Mouse (Mus musculus): ENCODE measurements at regions not wholly inside any gene's neighbourhood (a gene's known extent, or its start where the extent isn't known, plus 50 kb on each side); places are given as distances from the start of the nearest gene placed in this dataset.

DNA sequence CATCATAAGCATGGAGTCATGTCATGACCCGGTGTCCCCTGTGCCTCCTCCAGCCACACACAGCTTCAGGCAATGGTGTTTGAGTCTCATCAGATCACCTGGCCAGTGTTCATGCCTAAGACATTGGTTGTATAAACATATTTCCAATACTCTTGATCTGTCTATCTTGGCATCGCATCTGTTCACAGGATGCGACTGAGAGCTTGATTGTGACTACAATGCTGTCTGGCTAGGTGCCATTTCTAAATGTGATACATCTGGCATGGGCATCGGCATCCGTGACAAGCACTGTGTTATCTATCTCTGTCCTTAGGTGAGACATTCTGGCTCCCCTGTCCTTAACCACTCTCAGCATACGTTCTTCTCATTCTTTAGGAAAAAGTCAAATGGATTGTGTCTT lies 102.3 kb upstream of the Fut8 start:
- in situ Hi-C loops (cut with MboI, MseI), result loop anchor here (5.0 kb wide), 1 partner anchor 298 kb away; no protein-coding TSS in a partner anchor

GRCm38 (mm10) chr12:77135067-77135466 lies 102.9 kb upstream of the Fut8 start:
- in situ Hi-C loops (cut with MboI, MseI), result loop anchor here (5.0 kb wide), 1 partner anchor 298 kb away; no protein-coding TSS in a partner anchor

DNA sequence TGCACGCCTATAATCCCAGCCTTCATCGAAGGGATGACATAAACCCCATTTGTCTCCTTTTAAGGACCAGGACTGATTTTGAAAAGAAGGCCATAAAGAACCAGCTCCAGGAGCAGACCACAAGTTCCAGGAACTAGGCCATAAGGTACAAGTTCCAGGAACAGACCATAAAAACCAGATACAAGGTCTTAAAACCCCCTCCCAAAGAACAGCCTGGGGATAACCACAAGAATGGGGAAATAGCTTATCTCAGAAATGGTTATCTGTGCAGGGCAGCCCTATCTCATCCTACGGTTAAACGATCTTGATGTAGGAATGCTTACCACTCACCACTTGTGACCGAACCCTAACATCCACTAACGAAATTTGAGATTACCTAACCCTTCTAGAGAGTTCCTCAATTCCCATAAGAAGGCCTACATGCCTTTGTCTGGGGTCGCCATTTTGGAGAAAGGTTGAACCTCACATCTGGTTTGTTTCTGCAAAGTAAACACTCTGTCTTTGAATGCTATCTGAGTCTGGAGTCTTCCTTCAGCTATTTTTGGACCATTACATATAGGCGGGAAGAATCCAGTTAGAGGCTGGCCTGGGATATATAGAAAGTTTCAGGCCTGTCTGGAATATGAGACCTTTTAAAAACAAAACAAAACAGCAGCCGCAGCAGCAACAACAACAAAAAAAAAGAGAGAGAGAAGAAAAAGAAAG lies 103.5 kb upstream of the Fut8 start:
- in situ Hi-C loops (cut with MboI, MseI), result loop anchor here (5.0 kb wide), 1 partner anchor 297 kb away; no protein-coding TSS in a partner anchor

DNA sequence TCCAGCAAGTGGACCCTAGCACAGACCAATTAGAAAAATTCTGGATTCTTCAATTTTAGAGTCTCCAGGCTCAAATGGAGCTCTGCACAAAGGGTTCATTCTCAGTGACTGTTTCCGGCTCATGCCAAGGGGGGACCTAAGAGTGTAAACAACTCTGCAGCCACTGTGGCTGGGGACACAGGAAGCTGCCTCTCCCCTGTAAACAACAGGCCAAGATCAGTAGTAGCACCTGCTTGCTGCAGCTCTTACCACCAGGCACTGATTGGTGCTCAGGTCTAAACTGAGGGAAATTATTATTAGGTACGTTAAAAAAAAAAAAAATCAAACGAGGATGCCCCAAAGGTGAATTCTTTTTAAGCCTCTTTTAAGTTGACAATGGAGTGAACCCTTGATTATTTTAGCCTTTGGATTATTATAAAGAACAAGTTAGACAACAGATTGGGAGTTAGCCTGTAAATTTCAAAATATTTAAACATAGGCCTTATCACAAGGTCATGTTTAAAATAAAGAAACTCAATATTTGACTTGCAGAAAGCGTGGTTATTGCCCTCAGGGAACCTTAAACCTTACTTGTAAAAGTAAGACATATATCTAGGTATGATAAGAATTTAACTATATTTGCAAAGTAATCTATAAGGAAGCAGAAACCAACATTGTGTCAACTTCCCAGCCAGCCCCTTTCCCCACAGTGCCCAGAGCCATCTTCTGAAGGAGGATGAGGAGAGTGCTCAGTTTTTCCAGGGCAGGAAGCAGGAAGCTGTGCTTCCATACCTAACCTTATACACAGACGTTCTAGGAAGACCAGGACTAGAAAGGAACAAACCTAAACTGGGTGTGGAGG lies 104.2 kb upstream of the Fut8 start:
- in situ Hi-C loops (cut with MboI, MseI), result no loop called here

DNA sequence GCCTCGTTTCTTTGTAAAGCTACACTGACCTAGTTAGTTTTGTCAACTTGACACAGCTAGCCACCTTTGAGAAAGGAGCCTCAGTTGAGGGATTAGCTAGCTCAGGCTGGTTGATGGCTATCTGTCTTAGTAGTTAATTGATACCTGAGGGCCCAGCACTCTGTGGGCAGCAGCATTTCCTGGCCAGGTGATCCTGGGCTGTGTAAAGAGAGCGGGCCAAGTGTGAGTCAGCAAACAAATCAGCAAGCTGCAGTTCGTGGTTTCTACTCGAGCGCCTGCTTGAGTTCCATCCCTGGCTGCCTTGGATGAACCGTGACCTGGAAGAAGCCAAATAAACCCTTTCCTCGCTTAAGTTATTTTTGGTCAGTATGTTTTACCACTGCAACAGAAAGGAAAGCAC lies 106.6 kb upstream of the Fut8 start:
- in situ Hi-C loops (cut with MboI, MseI), result no loop called here

GRCm38 (mm10) chr12:77130526-77130925 lies 107.4 kb upstream of the Fut8 start:
- in situ Hi-C loops (cut with MboI, MseI), result no loop called here

GRCm38 (mm10) chr12:77124267-77124666 lies 113.7 kb upstream of the Fut8 start:
- in situ Hi-C loops (cut with MboI, MseI), result no loop called here

DNA sequence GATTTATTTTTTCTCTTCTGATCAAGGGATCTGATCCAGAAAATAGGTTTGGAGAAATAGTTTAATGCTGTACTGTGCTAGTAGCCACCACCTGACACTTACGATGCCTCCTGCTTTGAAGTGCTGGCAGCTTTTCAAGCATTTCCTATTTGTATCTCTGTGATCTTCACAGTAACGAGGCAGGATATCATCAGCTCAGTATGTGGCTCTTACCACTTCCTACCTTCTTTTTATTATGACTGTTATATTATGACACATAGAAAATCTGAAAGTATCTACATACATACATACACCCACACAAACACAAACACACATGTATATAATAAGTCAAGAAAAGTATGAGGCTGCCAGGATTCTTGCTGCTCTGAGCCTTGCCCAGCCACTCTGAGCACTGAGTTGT lies 124.4 kb upstream of the Fut8 start:
- in situ Hi-C loops (cut with MboI, MseI), result loop anchor here (5.0 kb wide), 1 partner anchor 89 kb away; no protein-coding TSS in a partner anchor

GRCm38 (mm10) chr12:77112133-77112532 lies 125.8 kb upstream of the Fut8 start:
- in situ Hi-C loops (cut with MboI, MseI), result loop anchor here (5.0 kb wide), 1 partner anchor 90 kb away; no protein-coding TSS in a partner anchor

DNA sequence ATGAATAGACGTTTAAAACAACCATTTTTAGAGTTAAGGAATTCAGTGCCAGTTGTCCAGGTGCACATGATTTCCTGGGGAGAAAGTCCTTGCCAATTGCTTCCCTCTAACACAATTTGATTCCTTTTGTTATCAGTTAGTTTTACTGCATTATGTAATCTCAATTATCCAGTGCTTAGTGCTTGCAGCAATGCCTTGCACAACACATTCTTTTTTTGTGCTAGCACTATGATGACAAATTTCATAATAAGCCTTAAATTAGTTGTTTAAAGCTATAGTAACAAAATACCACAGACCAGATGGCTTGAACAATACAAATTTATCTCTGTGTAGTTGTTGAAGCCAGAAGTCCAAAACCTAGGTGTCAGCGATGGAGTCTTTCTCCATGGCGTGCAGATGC lies 130.7 kb upstream of the Fut8 start:
- in situ Hi-C loops (cut with MboI, MseI), result no loop called here

DNA sequence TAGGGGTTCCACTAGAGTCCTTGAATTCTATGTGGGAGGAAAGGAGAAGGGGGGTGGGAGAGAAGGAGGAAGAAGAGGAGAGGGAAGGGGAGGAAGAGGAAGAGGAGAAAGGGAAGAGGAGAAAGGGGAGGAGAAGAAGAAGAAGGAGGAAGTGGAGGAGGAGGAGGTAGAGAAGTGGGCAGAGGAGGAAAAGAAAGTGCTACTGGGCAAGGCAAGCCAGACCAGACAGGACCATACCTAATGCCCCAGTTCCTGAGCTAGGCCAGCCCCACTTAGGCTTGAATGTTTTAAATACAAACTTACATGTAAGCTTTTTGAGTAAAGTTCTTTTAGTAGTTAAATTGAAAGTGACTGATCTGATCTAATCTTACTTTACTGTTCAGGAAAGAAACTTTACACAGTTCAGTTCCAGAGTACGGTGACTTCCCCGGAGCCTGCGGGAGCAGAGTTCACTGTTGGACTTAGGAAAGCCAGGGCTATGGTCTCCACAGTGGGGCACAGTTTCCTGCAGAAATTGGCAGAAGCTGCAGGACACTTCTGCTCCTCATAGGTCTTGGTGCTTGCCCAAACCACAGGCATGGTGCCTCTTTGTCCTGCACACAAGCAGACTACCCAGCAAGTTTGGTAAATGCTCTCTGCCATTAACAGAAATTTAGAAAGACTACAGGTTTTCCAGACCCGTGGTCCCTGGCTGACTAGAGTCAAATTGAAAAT lies 131.9 kb upstream of the Fut8 start:
- in situ Hi-C loops (cut with MboI, MseI), result no loop called here

DNA sequence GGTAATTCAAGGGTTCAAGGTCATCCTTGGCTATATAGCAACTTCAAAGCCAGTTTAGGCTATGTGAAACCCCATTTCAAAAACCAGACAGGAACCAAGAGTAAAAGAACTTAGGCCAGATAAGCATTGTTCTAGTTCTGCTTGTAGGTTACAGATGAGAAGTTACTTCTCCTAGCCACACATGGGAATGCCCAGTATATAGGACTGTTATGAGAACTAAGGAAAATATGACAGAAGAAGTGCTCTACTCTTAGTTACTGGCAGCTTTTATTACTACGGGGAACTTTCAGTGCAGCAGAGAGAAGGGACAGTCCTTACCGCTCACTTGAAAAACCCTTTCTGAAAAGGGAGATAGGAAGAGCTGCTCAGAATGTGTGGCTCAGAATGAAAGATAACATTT lies 137.4 kb upstream of the Fut8 start:
- in situ Hi-C loops (cut with MboI, MseI), result no loop called here

DNA sequence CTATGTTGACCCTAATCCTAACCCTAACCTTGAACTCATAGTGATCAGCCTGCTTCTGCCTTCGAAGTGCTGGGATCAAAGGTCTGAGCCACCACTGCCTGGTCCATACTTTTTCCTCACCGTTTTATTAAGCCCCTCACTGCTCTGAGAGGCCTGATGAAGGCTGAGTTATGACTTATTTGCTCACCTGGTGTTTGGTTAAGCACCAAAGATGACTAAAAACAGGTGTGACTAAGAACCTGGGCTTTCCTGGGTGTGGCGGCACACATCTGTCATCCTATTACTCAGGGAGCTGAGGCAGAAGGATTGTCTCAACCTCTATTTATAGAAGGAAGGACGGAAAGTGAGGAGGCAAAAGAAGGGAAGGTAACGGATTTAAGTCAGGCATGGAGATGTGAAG lies 137.5 kb upstream of the Max start:
- in situ Hi-C loops (cut with MboI, MseI), result no loop called here

DNA sequence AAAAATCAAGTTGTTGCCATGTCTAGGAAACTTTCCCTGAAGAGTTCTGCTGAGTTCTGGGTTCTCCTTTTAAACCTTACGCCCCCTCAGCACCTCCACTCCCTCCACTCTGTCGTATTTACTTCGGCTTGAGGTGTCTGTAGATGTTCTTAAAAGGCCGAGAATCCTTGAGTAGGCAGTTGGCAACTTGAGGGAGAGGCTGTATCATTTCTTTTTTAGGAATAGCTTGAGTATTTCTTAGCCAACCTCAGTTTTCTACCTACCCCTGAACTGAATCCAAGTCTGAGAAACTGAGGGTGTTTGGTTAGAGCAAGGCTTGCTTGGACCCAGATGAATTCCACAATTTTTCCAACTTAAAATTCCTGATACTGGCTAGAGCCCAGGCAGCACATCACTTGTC lies 136.8 kb upstream of the Max start:
- in situ Hi-C loops (cut with MboI, MseI), result no loop called here

DNA sequence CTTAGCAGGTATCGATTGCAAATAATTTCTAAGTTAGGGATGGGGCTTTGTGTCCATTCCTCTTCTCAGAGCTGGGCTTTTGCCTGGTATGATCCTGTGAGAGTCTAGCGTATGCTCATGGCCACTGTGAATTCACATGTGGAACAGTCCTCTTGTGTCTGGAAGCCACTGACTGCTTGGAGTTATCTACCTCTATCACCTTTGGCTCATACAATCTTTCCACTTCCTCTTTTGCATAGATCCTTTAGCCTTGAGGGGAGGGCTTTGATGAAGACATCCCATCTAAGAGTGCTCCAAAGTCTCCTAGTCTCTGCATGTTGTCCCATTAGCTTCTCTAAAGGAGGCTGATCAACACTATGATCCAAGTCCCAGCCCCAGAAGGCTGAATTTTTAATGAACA lies 135.8 kb upstream of the Max start:
- in situ Hi-C loops (cut with MboI, MseI), result no loop called here

DNA sequence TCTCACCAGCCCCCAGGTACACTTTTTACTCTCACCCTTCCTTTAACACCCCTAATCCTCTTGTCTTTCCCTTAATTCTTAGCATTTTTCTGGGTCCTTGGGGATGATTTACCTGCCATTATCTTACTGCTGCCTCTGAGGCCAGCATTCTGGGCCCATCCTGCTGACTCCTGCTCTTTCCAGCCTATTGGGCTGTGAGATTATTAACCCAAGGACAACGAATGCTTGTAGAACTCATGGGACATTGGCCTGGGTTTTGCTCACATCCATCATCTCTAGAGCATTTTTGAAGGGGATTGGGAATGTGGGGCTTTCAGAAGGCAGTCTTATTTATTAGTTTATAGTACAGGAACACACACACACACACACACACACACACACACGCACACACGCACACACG lies 134.5 kb upstream of the Max start:
- in situ Hi-C loops (cut with MboI, MseI), result no loop called here

DNA sequence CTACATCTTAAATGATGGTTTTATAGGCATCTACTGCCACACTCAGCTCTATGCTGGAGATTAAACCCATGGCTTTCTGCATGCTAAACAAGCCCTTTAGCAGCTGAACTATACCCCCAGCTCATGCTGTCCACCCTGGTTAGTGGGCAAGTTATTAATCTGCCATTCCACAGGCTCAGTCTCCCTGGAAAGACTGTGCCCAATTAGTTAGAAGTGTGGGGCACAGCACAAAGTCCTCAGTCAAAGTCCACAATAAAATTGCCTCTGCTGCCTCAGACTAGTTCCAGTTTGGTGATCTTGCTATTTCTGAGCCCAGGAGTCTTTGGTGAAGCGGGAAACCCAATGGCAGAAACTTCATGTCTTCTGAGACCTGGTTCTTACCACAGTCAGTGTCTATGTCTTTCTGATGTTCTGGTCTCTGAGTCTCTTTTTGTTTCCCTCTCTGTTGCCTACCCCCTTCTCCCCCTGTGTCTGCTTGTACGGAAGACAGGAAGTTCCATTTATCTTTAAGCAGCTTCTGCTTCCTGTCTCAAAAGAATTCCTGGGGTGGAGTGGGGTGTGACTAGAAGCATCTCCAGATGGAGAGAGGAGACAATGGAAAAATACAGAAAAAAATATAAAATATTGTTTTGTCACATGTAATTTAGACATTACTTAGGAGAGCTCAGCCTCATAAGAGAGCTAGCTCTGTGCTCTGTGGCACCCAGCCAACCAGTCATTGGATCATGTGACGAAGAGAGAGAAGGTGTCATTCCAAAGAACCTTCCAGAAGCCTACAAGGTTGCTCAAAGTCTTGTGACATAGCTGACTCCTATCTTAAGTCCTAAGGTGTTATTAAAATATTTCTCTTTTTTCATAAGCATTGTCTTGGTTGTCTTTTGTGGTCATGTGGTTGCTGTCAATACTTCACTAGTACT lies 133.3 kb upstream of the Max start:
- in situ Hi-C loops (cut with MboI, MseI), result no loop called here

GRCm38 (mm10) chr12:77094168-77094567 lies 132.2 kb upstream of the Max start:
- in situ Hi-C loops (cut with MboI, MseI), result no loop called here

GRCm38 (mm10) chr12:77092741-77093140 lies 130.7 kb upstream of the Max start:
- in situ Hi-C loops (cut with MboI, MseI), result no loop called here

DNA sequence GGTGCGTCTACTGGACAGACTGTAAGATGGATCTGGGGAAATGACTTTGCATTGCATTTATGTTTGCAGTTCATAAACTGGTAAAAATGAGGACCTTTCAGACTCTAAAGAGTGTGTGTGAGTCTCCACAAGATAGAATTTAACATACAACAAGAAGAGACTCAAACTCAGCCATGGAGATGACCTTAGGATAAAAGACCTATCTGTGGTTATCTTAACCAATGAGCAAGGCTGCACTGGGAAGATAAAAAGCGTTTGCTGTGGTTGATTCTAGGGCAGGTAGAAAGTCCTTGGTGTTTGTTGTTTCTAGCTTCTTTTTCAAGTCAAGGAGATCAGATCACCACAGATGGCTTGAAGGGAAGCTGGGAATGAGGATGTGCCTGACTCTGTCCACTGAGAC lies 130.1 kb upstream of the Max start:
- in situ Hi-C loops (cut with MboI, MseI), result no loop called here

DNA sequence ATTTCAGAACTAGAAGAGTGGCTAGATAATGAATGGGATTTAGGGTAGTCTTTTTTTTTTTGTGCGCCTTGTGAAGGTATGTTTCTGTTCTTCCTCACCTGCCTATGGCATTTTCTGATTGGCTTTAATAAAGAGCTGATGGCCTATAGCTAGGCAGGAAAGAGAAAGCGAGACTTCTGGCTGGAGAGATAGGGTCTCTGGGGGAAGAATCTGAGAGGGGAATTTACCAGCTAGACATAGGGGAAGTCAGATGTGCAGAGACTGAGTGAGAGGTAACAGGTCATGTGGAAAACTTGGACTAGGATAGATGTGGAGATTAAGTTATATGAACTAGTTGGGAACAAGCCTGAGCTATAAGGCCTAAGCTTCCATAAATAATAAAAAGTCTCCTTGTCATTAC lies 129.7 kb upstream of the Max start:
- in situ Hi-C loops (cut with MboI, MseI), result no loop called here
